Mouse (Mus musculus) naive thymus-derived CD4-positive, alpha-beta T cell, adult 2 months (primary cell): ENCODE measurements around the gene Chkb.
A peak's percentile ranks its signal among the peaks of the same experiment; 100 is the strongest.

ENCODE experiments used
- DNase-seq: peaks from one replicate; pipeline ENCODE4 v3.0.0-alpha.2; 2011; ENCODE audit warnings: low read depth

Gene Chkb

DNA sequence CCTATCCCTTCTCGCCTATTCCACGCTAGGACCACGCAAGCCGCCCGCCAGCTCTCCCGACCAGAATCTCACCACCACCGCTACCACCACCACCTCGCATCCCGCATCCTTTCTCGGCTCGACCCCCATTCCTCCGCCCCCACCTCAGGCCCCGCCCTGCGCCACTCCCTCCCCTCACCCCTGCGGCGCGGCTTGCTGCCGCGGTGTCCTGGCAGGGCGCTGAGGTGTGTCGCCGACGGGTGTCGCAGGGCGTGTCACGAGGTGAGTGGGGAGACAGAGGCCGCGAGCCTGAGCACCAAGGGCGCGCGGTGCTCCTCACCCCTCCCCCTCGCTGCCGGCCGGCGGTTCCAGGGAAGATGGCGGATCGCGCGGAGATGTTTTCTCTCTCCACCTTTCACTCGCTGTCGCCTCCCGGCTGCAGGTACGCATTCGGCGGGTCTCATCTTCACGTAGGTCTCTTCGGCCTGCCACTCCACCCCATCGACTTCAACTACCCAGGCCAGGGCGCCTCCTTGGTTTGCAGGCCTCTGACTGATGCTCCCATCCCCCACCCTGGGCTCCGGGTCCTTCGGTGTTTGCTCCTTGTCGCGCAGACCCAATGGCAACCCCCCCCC, 24.3 kb upstream of the Chkb start, which contains the start of gene Mapk8ip2:
Mapk8ip2 (plus strand) TSS at position 49 of the 614 bp plus-strand sequence.
- no peak for DNase-seq

DNA sequence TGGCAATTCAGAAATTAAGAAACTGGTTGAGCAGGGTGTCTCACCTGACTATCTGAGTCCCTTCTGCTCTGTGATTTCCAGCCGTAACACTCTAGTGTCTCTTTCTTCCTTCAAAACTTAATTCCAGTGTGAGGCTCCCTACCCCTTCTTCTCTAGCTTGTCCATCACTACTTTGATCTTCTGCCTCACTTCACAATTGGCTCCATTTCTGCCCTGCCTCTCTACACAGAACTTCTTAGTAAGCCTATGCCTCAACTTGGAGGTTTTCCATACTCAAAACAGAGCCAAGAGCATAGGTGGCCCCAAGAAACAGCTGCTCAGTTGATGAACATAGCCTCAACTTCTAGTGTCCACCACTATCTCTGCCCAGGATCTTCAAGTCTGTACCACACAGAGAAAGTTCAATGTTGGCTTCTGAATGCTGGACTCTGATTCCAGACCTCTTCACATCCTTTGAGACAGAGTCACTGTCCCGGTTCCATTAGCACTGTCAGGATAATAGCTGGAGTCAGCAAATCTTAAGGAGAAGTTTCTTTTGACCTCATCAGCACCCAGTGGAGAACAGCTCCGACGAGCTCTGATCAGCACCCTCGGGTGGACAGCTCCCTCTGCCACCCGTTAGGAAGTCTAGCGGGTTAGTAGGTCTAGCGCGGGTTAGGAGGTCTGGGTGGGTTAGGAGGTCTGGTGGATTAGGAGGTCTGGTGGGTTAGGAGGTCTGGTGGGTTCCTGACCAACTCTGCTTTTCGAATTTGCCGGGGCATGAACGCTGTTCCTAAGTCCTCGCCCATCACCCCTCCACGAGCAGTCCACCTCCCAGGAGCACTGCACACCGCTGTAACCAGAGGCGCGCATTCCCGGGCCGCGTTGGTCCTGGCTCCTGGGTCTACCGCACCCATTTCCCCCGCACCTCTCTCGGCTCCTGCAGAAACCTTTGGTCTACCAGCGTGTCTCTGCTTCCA, 23.5 kb upstream of the Chkb start:
- peak; percentile 51 for DNase-seq

- DNase-seq, result no peak
These were observed 12.9 kb upstream of the Chkb start for GRCm38 (mm10) chr15:89442486-89443070.

- no peak for DNase-seq
These were observed 6.2 kb upstream of the Chkb start for GRCm38 (mm10) chr15:89435878-89436277.

GRCm38 (mm10) chr15:89434136-89434535, 4.4 kb upstream of the Chkb start:
- DNase-seq, result no peak

GRCm38 (mm10) chr15:89432946-89433345, 3.2 kb upstream of the Chkb start:
- no peak for DNase-seq

- no peak for DNase-seq
These were observed 2.1 kb upstream of the Chkb start for GRCm38 (mm10) chr15:89431806-89432205.

DNA sequence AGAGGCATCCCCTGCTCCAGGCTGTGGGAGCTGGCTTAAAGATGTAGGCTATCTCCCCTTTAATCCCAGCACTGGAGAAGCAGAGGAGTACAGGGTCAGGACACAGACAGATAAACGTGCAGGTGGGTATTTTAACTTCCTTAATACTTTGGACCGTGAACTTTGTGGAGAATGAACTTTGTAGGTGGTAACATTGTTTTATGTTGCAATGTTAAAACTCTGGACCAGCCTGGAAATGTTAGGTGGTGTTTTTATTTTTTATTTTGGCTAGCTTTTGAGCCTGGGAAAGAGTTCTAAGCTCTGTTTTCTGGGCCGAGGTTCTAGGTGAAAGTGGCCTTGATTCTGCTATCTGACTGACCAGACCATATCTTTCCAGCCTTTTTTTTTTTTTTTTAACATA, 1.6 kb upstream of the Chkb start:
- no peak for DNase-seq

DNA sequence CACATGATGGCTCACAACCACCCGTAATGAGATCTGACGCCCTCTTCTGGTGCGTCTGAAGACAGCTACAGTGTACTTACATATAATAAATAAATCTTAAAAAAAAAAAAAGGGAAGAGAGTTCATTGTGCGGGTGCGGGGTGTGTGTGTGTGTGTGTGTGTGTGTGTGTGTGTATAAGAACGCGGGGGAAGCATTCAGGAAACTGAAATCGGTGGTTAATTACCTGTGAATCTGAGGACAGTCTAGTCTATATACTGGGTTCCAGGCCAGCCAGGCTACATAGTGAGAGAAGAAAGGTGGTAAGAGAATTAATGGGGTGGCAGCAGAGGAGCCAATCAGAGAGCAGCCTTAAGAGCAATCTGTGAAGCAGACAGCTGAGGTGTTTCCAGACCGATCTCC, 1.1 kb upstream of the Chkb start:
- DNase-seq, result peak; percentile 20

DNA sequence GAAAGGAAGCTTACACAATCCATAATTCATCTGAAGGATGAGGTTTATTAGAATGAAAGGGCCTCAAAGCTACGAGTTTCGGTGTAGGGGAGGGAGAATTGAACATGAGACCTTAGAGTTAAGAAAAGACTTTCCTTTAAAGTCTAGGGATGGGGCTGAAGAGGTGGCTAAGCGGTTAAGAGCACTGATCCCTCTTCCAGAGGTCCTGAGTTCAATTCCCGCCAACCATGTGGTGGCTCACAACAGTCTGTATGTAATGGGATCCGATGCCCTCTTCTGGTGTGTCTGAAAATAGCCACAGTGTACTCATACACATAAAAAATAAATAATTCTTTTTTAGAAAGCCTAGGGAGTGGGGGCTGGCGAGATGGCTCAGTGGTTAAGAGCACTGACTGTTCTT, 633 bp upstream of the Chkb start:
- peak; percentile 53 for DNase-seq

DNA sequence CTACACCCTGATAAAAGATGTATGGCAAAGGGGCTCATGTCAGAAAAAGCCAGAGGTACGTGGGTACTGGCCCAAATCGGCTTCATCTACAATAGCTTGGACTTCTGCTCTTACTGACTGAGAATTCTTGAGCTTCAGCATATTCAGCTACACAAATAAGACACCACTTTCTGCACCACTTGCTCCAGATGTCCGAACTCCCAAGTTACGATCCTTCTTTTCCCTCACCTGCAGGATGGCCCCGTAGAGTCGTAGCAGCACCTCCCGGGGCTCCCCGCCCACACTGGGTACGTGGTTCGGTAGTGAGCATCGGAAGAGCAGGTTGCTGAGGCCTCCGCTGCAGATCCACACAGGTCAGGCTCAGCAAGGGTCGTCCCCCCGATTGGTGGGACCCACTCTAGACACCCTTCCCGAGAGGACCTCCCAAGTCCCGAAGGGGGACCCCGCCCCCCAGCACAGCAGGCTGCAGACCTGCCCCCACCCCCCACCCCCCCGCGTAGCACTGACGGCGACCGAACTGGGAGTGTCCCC, 822 bp downstream of the Chkb start:
- DNase-seq, result peak; percentile 51

GRCm38 (mm10) chr15:89428136-89428790, 1.4 kb downstream of the Chkb start:
- DNase-seq, result peak; percentile 15

DNA sequence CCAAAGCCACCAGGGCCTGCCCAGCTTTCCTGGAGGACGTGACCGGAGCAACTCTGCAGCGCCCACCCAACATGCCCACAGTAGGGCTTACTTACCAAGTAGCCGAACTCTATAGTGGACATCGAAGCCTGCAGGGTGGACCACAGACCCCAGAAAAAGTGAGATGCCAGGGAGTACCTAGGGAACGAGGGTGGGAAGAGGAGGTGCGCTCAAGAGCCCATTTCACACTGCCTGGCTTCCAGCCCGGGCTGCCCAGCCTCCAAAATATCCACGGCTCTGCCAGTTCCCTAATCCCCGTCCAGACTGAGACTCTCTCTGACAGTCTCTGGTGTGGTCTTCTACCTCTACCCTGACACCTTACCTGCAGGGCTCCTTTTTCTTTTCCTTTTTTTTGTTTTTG, 3.0 kb downstream of the Chkb start:
- no peak for DNase-seq

DNA sequence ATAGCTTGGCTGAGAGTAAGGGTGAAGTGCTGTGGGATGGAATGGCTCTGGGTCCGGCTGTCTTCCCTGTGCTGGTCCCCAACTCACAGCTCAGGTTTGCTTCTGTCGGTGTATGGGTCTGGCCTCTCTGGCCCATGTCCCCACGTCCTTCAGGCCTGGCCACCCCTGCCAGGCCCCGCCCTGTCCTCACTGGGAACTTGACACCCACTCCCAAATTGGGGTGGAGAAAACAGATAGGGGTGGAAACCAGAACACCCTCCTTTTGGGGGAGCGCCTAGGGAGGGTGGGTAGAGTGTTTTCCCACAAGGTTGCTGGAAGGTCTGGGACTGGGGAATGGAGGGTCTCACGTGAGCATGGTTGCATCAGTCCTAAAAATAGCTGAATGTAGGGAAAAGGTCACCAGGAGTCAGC, 4.0 kb downstream of the Chkb start, which contains the start of gene Cpt1b:
Cpt1b (minus strand) TSS at position 153 of the 411 bp plus-strand sequence.
- no peak for DNase-seq

DNA sequence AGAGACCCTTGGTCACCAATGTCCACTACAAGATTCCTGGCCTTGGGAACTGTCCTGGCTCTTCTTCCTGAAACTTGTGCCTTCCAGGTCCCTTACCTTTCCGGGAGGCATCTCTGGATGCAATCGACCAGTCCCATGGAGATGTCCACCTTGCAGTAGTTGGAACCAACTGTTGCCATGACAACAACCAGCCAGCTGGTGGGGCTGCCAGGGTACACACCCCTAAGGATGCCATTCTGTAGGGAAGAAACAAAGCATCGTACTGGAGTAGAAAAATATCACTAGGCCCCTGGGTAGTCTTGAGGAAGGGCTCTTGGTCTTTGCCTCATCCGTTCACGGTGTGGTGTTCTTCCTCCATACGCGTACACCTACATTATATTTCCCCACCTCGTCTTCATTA, 5.1 kb downstream of the Chkb start:
- DNase-seq, result no peak

- DNase-seq, result no peak
These were observed 7.8 kb downstream of the Chkb start for GRCm38 (mm10) chr15:89421938-89422337.

GRCm38 (mm10) chr15:89415282-89415681, 14.4 kb downstream of the Chkb start:
- no peak for DNase-seq

DNA sequence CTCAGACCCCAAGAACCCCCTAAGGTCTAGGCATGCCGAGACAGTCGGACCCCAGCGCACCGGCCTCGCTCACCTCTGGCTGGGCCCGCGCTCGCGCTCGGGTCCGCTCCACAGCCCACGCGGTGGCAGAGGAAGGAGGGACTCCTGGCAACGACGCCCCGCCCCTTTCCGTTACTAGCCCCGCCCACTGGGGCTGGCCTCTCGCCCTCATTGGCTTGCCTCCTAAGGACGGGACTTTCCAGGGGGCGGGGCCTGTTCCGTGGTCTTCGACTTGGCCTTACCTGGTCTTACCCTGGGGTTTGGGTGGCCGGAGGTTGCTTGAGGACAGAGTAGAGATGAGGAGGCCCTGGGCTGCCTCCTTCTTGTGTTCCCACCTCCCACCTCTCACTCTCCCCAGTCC, 19.6 kb downstream of the Chkb start, which contains the start of gene Syce3:
Syce3 (minus strand) TSS at position 386 of the 400 bp plus-strand sequence.
- no peak for DNase-seq

DNA sequence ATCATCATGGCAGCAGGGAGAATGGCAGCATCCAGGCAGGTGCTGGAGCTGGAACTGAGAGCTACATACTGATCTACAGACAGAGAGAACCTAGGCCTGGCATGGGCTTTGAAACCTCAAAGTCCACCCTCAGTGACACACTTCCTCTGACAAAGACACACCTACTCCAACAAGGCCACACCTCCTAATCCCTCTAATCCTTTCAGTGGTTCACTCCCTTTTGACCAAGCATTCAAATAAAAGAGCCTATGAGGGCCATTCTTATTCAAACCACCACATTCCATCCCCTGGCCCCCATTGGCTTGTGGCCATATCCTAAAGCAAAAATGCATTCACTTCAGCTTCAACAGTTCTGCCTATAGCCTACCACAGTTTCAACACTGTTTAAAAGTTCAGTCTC, 23.0 kb downstream of the Chkb start:
- no peak for DNase-seq

GRCm38 (mm10) chr15:89404831-89405623, 24.7 kb downstream of the Chkb start:
- DNase-seq, result no peak

- DNase-seq, result no peak
These were observed 27.2 kb downstream of the Chkb start for GRCm38 (mm10) chr15:89402471-89402870.
